Mouse (Mus musculus) induced T-regulatory cell, adult 2 months (primary cell): ENCODE results near the gene Auts2.

ENCODE experiments used
- DNase-seq: peaks from one replicate; pipeline ENCODE4 v3.0.0-alpha.2; 2012; ENCODE audit warnings: low read depth

The Auts2 gene

GRCm38 (mm10) chr5:131724508-131724907, 818.6 kb downstream of the Auts2 start:
- no peak for DNase-seq

GRCm38 (mm10) chr5:131722791-131723190, 820.4 kb downstream of the Auts2 start:
- DNase-seq, result no peak

GRCm38 (mm10) chr5:131722361-131722760, 820.8 kb downstream of the Auts2 start:
- no peak for DNase-seq

- DNase-seq, result no peak
Observed at GRCm38 (mm10) chr5:131718013-131718412, 825.1 kb downstream of the Auts2 start.

GRCm38 (mm10) chr5:131717359-131717965, 825.7 kb downstream of the Auts2 start:
- no peak for DNase-seq

GRCm38 (mm10) chr5:131714979-131715378, 828.2 kb downstream of the Auts2 start:
- no peak for DNase-seq

GRCm38 (mm10) chr5:131712441-131712840, 830.7 kb downstream of the Auts2 start:
- DNase-seq, result no peak

- no peak for DNase-seq
Observed at GRCm38 (mm10) chr5:131711474-131712129, 831.5 kb downstream of the Auts2 start.

GRCm38 (mm10) chr5:131710735-131711473, 832.2 kb downstream of the Auts2 start:
- no peak for DNase-seq

GRCm38 (mm10) chr5:131707471-131707870, 835.7 kb downstream of the Auts2 start:
- DNase-seq, result no peak

GRCm38 (mm10) chr5:131703729-131704128, 839.4 kb downstream of the Auts2 start:
- no peak for DNase-seq

- no peak for DNase-seq
Observed at GRCm38 (mm10) chr5:131702840-131703392, 840.2 kb downstream of the Auts2 start.

- DNase-seq, result no peak
Observed at GRCm38 (mm10) chr5:131698900-131699299, 844.2 kb downstream of the Auts2 start.

- DNase-seq, result no peak
Observed at GRCm38 (mm10) chr5:131690781-131691180, 852.4 kb downstream of the Auts2 start.

GRCm38 (mm10) chr5:131686956-131687618, 856.1 kb downstream of the Auts2 start:
- DNase-seq, result no peak

- no peak for DNase-seq
Observed at GRCm38 (mm10) chr5:131680127-131680845, 862.9 kb downstream of the Auts2 start.

GRCm38 (mm10) chr5:131679523-131679922, 863.6 kb downstream of the Auts2 start:
- no peak for DNase-seq

- DNase-seq, result no peak
Observed at GRCm38 (mm10) chr5:131677518-131677917, 865.6 kb downstream of the Auts2 start.

- DNase-seq, result no peak
Observed at GRCm38 (mm10) chr5:131673696-131674095, 869.4 kb downstream of the Auts2 start.

- DNase-seq, result no peak
Observed at GRCm38 (mm10) chr5:131665068-131665467, 878.1 kb downstream of the Auts2 start.

- DNase-seq, result no peak
Observed at GRCm38 (mm10) chr5:131664657-131665056, 878.5 kb downstream of the Auts2 start.

- DNase-seq, result no peak
Observed at GRCm38 (mm10) chr5:131662657-131663056, 880.5 kb downstream of the Auts2 start.
